Mouse (Mus musculus): ENCODE results near the gene Tbcb.
"Not testable (repeated sequence)": the region's sequence is repeated elsewhere in the genome, so short reads cannot be mapped to it uniquely, and the experiment has no call there.

Tbcb gene

DNA sequence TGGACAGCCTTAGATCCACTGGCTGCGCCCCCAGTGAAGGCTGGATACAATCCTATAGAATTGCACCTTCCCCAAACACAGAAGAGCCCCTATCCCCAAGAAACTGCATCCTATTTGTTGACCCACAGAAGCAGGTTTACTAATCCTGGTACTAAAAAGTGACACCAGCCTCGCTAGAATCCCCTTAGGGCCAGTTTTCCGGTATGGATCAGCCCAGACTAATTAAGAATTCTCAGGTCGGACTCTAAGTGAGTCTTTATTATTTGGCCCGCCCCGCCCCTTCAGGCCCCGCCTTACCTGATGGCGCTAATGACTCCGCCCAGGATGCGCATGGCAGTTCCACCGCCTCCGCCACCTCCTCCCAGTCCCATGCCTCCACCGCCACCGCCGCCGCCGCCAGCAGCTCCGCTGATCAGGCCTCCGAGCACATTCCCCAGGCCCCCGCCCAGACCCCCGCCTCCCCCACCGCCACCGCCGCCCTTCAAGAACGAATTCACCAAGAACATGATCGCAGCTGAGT lies 38.4 kb downstream of the Tbcb start:
- DNase-seq (ENCODE audit: low read depth, low spot score): peak; percentile 91

DNA sequence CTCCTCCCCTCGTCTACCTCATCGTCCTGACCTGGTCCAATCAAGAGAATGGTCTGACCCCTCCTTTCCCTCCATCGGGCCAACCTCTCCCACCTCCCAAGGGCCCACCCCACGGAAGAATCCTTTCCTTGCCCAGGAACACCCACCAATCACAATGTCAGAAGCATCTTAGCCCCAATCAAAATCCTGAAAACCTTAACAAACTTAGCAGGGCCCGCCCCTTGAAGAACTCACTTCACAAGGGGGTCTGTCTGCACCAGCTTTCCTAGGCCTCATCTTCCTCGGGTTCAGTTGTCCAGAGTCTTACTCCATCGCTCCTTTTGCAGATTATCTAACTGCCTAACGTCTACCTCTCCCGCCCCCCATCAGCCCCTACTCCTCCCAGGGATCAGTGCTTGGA lies 39.1 kb downstream of the Tbcb start:
- no peak for DNase-seq (ENCODE audit: low read depth, low spot score)

DNA sequence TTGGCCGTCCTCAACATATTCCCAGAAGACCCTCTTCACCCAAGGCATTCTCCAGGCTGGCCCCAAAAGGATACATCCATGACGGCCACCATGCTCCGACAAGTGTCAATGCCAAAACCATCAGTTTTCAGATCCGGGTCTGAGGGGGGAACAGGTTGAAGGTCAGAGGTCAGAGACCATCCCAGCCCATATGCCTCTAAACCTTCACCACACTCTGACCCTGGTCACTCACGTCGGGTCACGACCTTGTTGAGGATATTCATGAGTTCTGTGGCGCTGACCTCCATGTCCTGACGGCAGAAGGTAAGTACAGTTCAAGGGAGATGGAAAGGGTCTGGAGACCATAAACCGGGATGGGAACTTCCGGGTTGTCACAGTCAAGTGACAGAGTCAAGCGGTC lies 40.0 kb downstream of the Tbcb start:
- DNase-seq (ENCODE audit: low read depth, low spot score): no peak

DNA sequence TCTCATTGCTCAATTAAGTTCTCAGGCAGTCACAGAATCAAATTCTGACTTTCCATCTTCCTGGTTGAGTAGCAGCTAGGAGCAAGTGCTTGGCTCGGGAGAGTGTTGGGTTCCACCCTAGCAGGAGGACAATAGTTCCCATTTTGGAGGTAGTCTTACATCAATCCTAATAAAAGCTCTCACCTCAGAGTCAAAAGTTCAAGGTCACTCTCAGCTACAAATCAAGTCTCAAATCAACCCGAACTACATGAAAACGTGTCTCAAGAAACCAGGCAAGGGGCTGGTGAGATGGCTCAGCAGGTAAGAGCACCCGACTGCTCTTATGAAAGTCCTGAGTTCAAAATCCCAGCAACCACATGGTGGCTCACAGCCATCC lies 43.0 kb downstream of the Tbcb start:
- no peak for DNase-seq (ENCODE audit: low read depth, low spot score)

DNA sequence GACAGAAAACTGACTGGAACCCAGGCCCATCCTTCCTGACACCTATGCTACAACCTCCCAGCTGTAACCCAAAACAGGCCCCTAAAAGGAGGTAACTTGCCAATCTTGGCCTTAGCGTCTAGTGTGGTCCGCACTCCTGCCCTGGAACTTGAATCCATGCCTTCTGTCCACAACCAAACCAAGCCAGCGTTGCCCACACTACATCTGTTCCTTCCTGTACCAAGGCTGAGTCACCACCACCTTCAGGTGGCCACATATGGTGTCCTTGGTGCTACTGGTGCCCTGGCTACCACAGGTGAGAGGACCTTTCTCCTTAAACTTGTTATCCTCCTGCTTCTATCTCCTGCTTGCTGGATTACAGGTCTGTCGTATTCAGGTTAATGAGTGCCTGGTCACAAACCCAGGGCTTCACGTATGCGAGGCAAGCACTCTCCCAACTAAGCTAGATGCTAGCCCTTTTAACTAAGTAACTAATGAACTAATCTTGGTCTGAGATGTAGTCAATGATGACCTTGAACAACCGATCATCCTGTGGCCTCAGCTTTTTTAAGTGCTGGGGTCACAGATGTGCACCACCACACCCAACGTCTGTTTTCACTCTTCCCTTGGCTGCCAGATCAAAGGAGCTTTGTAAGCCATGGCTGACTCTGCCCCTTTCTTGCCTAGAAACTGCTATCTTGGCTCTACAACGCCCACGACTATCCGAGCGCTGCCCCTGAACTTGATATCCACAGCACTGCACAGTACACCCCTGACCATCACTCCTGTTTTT lies 43.5 kb downstream of the Tbcb start:
- DNase-seq (ENCODE audit: low read depth, low spot score): peak; percentile 81

DNA sequence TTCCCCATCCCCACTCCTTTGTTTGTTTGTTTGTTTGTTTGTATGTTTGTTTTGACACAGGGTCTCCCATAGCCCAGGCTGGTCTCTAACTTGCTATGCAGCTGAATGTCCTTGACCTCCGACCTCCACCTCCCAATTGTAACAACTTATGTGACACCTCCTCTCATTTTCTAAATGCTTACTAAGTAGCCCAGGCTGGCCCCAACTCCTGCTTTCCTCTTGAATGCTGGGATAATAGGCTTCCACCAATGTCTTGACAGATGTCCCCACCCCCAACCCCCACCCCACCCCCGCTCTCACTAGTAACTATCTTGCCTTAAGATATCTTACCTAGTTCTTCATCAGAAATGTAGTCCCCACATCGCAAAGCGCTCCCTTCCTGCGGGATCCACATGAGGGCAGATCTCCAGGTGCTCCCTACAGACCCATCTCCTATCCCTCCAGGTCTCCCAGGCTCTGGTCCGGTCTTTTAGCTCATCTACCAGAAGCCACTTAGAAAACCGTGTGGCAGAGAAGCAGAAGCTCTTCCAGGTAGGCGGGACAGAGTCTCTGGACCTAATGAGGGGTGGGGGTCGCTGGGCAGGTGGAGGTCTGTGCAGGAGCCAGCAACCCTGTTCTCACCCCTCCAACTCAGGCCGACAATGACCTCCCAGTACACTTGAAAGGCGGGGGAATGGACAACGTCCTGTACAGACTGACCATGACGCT lies 47.3 kb downstream of the Tbcb start:
- DNase-seq (ENCODE audit: low read depth, low spot score): no peak

DNA sequence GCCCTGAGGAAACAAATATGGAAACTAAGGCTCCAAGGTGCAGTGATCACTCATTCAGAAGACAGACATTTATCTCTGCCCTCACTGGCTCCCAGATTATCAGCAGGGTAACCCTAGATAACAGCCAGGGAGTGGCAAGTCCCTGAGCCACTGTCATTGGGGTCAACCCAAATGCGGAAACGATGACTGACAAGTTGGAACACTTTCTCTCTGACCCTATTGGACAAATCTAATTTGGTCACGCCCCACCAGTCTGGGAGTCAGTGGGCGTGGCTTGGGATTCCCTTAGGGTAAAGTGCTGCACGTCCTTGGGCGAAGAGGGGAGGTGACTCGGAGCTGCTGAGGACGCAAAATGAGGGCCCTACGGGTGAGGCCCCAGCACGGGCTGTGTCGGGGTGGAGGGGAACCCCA lies 48.2 kb downstream of the Tbcb start, which contains the start of gene Cox7a1:
Gene Cox7a1 (plus strand): TSS at position 266 of the 411 bp plus-strand sequence.
- DNase-seq (ENCODE audit: low read depth, low spot score): peak; percentile 83

DNA sequence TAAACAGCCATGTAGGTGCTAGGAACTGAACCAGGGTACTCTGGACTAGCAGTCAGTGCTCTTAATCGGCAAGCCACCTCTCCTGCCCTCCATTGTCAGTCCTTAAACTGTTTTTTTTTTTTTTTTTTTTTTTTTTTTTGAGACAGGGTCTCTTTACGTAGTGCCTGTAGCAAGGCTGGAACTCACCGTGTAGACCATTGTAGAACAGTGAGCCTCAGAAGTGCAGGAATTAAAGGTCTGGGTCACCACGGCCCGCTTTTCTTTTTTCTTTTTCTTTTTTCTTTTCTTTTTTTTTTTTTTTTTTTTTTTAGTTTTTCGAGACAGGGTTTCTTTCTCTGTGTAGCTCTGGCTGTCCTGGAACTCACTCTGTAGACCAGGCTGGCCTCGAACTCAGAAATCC lies 48.9 kb downstream of the Tbcb start:
- DNase-seq (ENCODE audit: low read depth, low spot score): not testable (repeated sequence)

DNA sequence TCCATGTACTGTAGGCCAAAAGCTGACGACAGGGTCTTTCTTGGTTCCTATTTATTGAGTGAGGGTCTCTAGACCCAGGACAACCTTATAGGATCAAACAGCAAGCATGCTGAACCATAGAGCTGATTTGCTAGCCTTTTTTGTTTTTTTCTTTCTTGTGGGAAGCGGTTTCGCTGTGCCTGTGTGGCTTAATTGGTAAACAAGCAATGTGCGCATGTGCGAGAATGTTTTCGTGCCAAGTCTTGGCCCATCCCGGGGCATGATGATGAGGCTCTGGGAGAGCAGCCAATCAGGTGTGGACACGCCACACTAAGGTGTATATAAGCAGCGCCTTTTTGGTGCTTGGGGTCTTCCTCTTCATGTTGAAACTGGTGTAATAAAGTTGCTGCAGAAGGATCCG lies 50.1 kb downstream of the Tbcb start:
- DNase-seq (ENCODE audit: low read depth, low spot score): not testable (repeated sequence)

DNA sequence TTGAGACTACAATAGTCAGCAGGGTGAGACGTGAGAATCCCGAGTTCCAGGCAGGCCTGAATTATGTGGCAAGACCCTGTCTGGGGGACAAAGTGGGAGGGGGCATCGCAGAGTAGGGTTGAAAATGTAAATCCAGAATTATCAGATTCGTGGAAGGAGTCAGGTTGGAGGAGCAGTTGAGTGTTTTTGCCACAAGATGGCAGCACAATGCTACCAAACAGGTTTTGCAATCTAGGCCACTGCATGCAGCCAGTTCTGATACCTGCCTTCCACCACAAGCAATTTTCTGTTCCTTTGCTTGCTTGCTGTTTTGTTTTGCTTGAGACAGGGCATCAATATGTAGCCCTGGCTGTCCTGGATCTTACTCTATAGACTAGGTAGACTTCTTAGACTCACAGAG lies 50.8 kb downstream of the Tbcb start:
- DNase-seq (ENCODE audit: low read depth, low spot score): peak; percentile 93

DNA sequence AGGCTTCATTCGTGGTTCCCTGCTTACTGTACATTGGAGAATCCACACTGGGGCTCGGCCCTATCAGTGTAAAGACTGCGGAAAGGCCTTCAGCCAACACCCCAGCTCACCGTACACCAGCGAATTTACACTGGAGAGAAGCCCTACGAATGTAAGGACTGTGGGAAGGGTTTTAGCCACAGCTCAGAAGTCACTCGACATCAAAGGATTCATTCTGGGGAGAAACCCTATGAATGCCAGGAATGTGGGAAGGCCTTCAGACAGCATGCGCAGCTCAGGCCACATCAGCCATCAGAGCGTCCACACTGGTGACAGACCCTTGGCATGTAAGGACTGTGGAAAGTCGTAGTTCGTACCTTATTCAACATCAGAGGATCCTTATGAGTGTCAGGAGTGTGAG lies 53.8 kb downstream of the Tbcb start:
- no peak for DNase-seq (ENCODE audit: low read depth, low spot score)

DNA sequence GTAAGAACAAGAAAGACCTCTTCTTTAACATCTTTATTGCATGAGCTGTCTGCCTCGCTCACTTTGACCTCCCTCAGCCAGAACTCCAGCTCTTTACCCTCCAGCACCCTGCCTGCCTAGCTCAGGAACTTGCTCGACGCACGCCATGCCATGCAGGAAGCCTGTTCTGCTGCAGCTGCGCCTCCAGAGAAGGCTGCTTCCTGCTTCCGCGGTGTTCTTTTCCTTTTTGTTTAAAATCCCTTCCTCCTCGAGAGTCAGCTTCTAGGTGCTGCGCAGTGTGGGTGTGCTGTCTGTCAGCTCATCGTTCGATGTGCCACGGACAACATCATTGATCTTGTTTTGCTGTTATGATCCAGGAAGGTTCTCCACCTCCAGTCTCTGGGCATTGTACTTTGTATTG lies 55.6 kb downstream of the Tbcb start:
- no peak for DNase-seq (ENCODE audit: low read depth, low spot score)
